Mouse (Mus musculus) MEL (cell line): ENCODE measurements around the gene Spock1. TPM values are rescaled to one million over a fixed set of nuclear protein-coding genes. Genes with fewer than 3 reads are reported as not detected.

Experiments used
- DNase-seq: peaks from one replicate; pipeline ENCODE4 v3.0.0; 2011; ENCODE audit warnings: low read depth, low spot score
- H3K27ac ChIP-seq: 2 replicates; pipeline ENCODE4 v1.5.1; 2012; ENCODE audit warnings: low read depth, mild to moderate bottlenecking, control low read depth, low read length, moderate library complexity; ENCODE audit not compliant: control insufficient read depth
- H3K27me3 ChIP-seq, 2 experiments: fragments of 150-350 bp in 1 of 2; sonication (generic) in 1 of 2; 2 replicates each; pipeline ENCODE4 v1.6.1; 2012; ENCODE audit warnings: low read length in 2 of 2, mild to moderate bottlenecking in 2 of 2, improper control_type of control experiment in 1 of 2, moderate library complexity in 1 of 2; ENCODE audit not compliant: insufficient read depth in 2 of 2, control insufficient read depth in 1 of 2
- H3K36me3 ChIP-seq, 2 experiments: 2 replicates each; pipeline ENCODE4 v1.6.1; 2012 to 2014; ENCODE audit warnings: low read length in 2 of 2, improper control_type of control experiment in 1 of 2, inconsistent platforms in 1 of 2, mild to moderate bottlenecking in 1 of 2; ENCODE audit not compliant: insufficient read depth in 2 of 2, control insufficient read depth in 1 of 2
- H3K4me1 ChIP-seq, 2 experiments: fragments of 150-350 bp in 1 of 2; sonication (generic) in 1 of 2; 2 replicates each; pipeline ENCODE4 v1.6.1; 2012; ENCODE audit warnings: low read length in 2 of 2, improper control_type of control experiment in 1 of 2, mild to moderate bottlenecking in 1 of 2; ENCODE audit not compliant: insufficient read depth in 2 of 2, control insufficient read depth in 1 of 2
- H3K4me3 ChIP-seq, 2 experiments: fragments of 150-350 bp in 1 of 2; sonication (generic) in 1 of 2; 2 replicates each; pipeline ENCODE4 v1.5.1; 2012; ENCODE audit warnings: low read depth in 2 of 2, low read length in 2 of 2, mild to moderate bottlenecking in 2 of 2, moderate library complexity in 2 of 2, control low read depth in 1 of 2, improper control_type of control experiment in 1 of 2; ENCODE audit not compliant: control insufficient read depth in 1 of 2, insufficient read depth in 1 of 2
- H3K79me2 ChIP-seq: 2 replicates; pipeline ENCODE4 v1.6.1; 2012; ENCODE audit warnings: mild to moderate bottlenecking, low read length, moderate library complexity; ENCODE audit not compliant: control insufficient read depth, poor library complexity, insufficient read depth
- H3K9ac ChIP-seq: 2 replicates; pipeline ENCODE4 v1.6.1; 2012; ENCODE audit warnings: low read depth, mild to moderate bottlenecking, control low read depth, low read length, moderate library complexity; ENCODE audit not compliant: control insufficient read depth, poor library complexity, severe bottlenecking
- H3K9me3 ChIP-seq: fragments of 150-350 bp; sonication (generic); replicated peaks from 2 replicates; pipeline ENCODE4 v1.6.1; 2012; ENCODE audit warnings: mild to moderate bottlenecking, low read length, improper control_type of control experiment, moderate library complexity; ENCODE audit not compliant: insufficient read depth
- BHLHE40 ChIP-seq: IDR thresholded peaks from 2 replicates; pipeline ENCODE4 v1.6.1; 2012; ENCODE audit warnings: low read depth, mild to moderate bottlenecking, inconsistent platforms, low read length, improper control_type of control experiment, borderline replicate concordance
- CHD2 ChIP-seq: IDR thresholded peaks from 2 replicates; pipeline ENCODE4 v1.6.1; 2011; ENCODE audit warnings: low read length, improper control_type of control experiment
- GABPA ChIP-seq: IDR thresholded peaks from 2 replicates; pipeline ENCODE4 v1.6.1; 2012; ENCODE audit warnings: low read depth, mild to moderate bottlenecking, inconsistent platforms, low read length, improper control_type of control experiment, moderate library complexity
- GATA1 ChIP-seq: IDR thresholded peaks from 2 replicates; pipeline ENCODE4 v1.6.1; 2011; ENCODE audit warnings: low read depth, low read length, improper control_type of control experiment
- HCFC1 ChIP-seq: IDR thresholded peaks from 2 replicates; pipeline ENCODE4 v1.6.1; 2012; ENCODE audit warnings: low read depth, mild to moderate bottlenecking, inconsistent platforms, low read length, improper control_type of control experiment, moderate library complexity
- JUND ChIP-seq: IDR thresholded peaks from 2 replicates; pipeline ENCODE4 v1.6.1; 2011; ENCODE audit warnings: low read depth, mild to moderate bottlenecking, improper control_type of control experiment, low read length
- KAT2A ChIP-seq: conservative IDR thresholded peaks from 2 replicates; pipeline ENCODE4 v1.6.1; 2012; ENCODE audit warnings: low read depth, low read length, improper control_type of control experiment, inconsistent platforms
- MAFK ChIP-seq: IDR thresholded peaks from 2 replicates; pipeline ENCODE4 v1.6.1; 2011; ENCODE audit warnings: low read depth, mild to moderate bottlenecking, low read length, improper control_type of control experiment, borderline replicate concordance
- MAX ChIP-seq: IDR thresholded peaks from 2 replicates; pipeline ENCODE4 v1.6.1; 2011; ENCODE audit warnings: low read length, improper control_type of control experiment
- MAZ ChIP-seq: IDR thresholded peaks from 2 replicates; pipeline ENCODE4 v1.6.1; 2012; ENCODE audit warnings: low read depth, mild to moderate bottlenecking, inconsistent platforms, low read length, improper control_type of control experiment
- MEF2A ChIP-seq: IDR thresholded peaks from 2 replicates; pipeline ENCODE4 v1.6.1; 2014; ENCODE audit warnings: low read depth, mild to moderate bottlenecking, inconsistent platforms, low read length, improper control_type of control experiment; ENCODE audit not compliant: poor library complexity, insufficient replicate concordance, severe bottlenecking; ENCODE audit errors: extremely low read depth
- MXI1 ChIP-seq: IDR thresholded peaks from 2 replicates; pipeline ENCODE4 v1.6.1; 2011; ENCODE audit warnings: mild to moderate bottlenecking, low read depth, low read length, improper control_type of control experiment
- POLR2A ChIP-seq, 2 experiments: IDR thresholded peaks; 2 replicates each; pipeline ENCODE4 v1.6.1; 2011 to 2012; ENCODE audit warnings: low read length in 2 of 2, mild to moderate bottlenecking in 2 of 2, control low read depth in 1 of 2, improper control_type of control experiment in 1 of 2, low read depth in 1 of 2, moderate library complexity in 1 of 2; ENCODE audit not compliant: control insufficient read depth in 1 of 2, insufficient read depth in 1 of 2, poor library complexity in 1 of 2
- POLR2AphosphoS5 ChIP-seq: IDR thresholded peaks from 2 replicates; pipeline ENCODE4 v1.6.1; 2012; ENCODE audit warnings: low read depth, borderline replicate concordance, mild to moderate bottlenecking, inconsistent platforms, low read length, moderate library complexity, mixed read lengths
- RAD21 ChIP-seq: IDR thresholded peaks from 2 replicates; pipeline ENCODE4 v1.6.1; 2011; ENCODE audit warnings: mild to moderate bottlenecking, low read depth, low read length, improper control_type of control experiment
- RCOR1 ChIP-seq: IDR thresholded peaks from 2 replicates; pipeline ENCODE4 v1.6.1; 2012; ENCODE audit warnings: low read depth, mild to moderate bottlenecking, inconsistent platforms, low read length, improper control_type of control experiment
- SIN3A ChIP-seq: IDR thresholded peaks from 2 replicates; pipeline ENCODE4 v1.6.1; 2012; ENCODE audit warnings: low read length, improper control_type of control experiment, inconsistent platforms
- SMC3 ChIP-seq: IDR thresholded peaks from 2 replicates; pipeline ENCODE4 v1.6.1; 2011; ENCODE audit warnings: low read depth, low read length, improper control_type of control experiment
- TAL1 ChIP-seq: IDR thresholded peaks from 2 replicates; pipeline ENCODE4 v1.6.1; 2012; ENCODE audit warnings: mild to moderate bottlenecking, inconsistent platforms, low read length, moderate library complexity, mixed read lengths
- TBP ChIP-seq: IDR thresholded peaks from 2 replicates; pipeline ENCODE4 v1.8.0; 2011; ENCODE audit warnings: low read depth, low read length, improper control_type of control experiment
- TCF12 ChIP-seq: IDR thresholded peaks from 2 replicates; pipeline ENCODE4 v1.6.1; 2014; ENCODE audit warnings: low read depth, mild to moderate bottlenecking, inconsistent platforms, low read length, improper control_type of control experiment, moderate library complexity
- USF1 ChIP-seq: IDR thresholded peaks from 2 replicates; pipeline ENCODE4 v1.6.1; 2014; ENCODE audit warnings: low read depth, mild to moderate bottlenecking, inconsistent platforms, low read length, improper control_type of control experiment, moderate library complexity
- ZC3H11A ChIP-seq: IDR thresholded peaks from 2 replicates; pipeline ENCODE4 v1.6.1; 2012; ENCODE audit warnings: low read depth, mild to moderate bottlenecking, inconsistent platforms, low read length, improper control_type of control experiment
- ZKSCAN1 ChIP-seq: IDR thresholded peaks from 2 replicates; pipeline ENCODE4 v1.6.1; 2012; ENCODE audit warnings: low read depth, mild to moderate bottlenecking, inconsistent platforms, low read length, improper control_type of control experiment, moderate library complexity
- ZNF384 ChIP-seq: IDR thresholded peaks from 2 replicates; pipeline ENCODE4 v1.6.1; 2012; ENCODE audit warnings: low read depth, mild to moderate bottlenecking, inconsistent platforms, low read length, improper control_type of control experiment
- polyA plus RNA-seq, 2 experiments: library from polyadenylated mRNA; stranded (reverse) in 1 of 2; unstranded in 1 of 2; fragments of >175 nt in 1 of 2; fragments of >200 nt in 1 of 2; gene quantifications; 2 replicates each; pipeline versions ENCODE4 v1.2.1 to v1.2.4; 2012; ENCODE audit warnings: low replicate concordance in 2 of 2, low read depth in 1 of 2; ENCODE audit not compliant: insufficient read length in 2 of 2, insufficient read depth in 1 of 2, missing spikeins in 1 of 2
- total RNA-seq: library from RNA; depleted of rRNA; stranded (reverse); fragments of 300-350 nt; gene quantifications from 2 replicates; pipeline ENCODE4 v1.2.3, GENCODE M21; 2012

The Spock1 gene
- total and polyA plus RNA-seq, 3 experiments = not detected

DNA sequence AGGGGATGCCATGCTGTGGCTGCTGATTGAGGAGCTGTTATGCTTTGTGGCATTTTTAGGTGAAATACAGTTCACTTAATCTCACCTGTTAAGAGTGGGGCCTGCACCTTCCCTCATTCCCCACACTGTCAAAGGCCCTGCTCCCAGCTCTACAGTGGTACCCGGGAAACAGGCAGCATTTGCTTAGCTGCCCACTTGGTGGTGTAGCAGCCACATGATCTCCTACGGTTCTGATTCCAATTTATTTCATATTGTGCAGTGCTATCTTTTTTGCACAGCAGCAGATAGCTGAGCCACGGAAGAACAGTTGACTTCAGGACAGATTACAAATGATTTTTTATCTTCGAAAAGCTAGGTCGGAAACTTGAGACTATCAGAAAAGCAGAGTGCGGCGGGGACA is 406.6 kb downstream of the Spock1 start:
- H3K9me3 ChIP-seq = no peaks in the 10 kb centered on the region
- H3K79me2 ChIP-seq = no peaks in the 10 kb centered on the region
- no peaks in the 10 kb centered on the region for H3K4me1 ChIP-seq
- no peak overlapping the region for H3K9ac ChIP-seq
- no peak for TF ChIP-seq TCF12
- no peak for TF ChIP-seq MAX
- TF ChIP-seq HCFC1 = no peak
- TF ChIP-seq USF1 = no peak
- TF ChIP-seq TAL1 = no peak
- TF ChIP-seq RAD21 = no peak
- no peak for TF ChIP-seq SMC3
- TF ChIP-seq JUND = no peak
- no peak for TF ChIP-seq POLR2AphosphoS5
- TF ChIP-seq TBP = no peak
- no peak for TF ChIP-seq MEF2A
- no peak for TF ChIP-seq SIN3A
- TF ChIP-seq GABPA = no peak
- H3K27me3 ChIP-seq = no peaks in the 10 kb centered on the region
- no peak overlapping the region for H3K27ac ChIP-seq
- H3K36me3 ChIP-seq = no peaks in the 10 kb centered on the region
- no peak overlapping the region for H3K4me3 ChIP-seq
- DNase-seq = no peak

GRCm38 (mm10) chr13:57496778-57497177 is 411.4 kb downstream of the Spock1 start:
- no peak for DNase-seq
- H3K9ac ChIP-seq = no peak overlapping the region
- H3K4me1 ChIP-seq = no peaks in the 10 kb centered on the region
- no peaks in the 10 kb centered on the region for H3K79me2 ChIP-seq
- no peak for TF ChIP-seq RCOR1
- TF ChIP-seq MAFK = no peak
- TF ChIP-seq CHD2 = no peak
- no peak for TF ChIP-seq GATA1
- TF ChIP-seq POLR2A (IDR thresholded peaks at IDR 0.05; ENCODE audit: control insufficient read depth in 1 of 2, insufficient read depth in 1 of 2, low read depth in 1 of 2, low read length in 2 of 2, poor library complexity in 1 of 2) = no peak
- no peak for TF ChIP-seq MAZ
- TF ChIP-seq ZKSCAN1 = no peak
- no peak for TF ChIP-seq MAX
- TF ChIP-seq BHLHE40 = no peak
- no peak for TF ChIP-seq TAL1
- TF ChIP-seq ZNF384 = no peak
- no peak for TF ChIP-seq MXI1
- no peak for TF ChIP-seq KAT2A
- TF ChIP-seq ZC3H11A = no peak
- H3K4me3 ChIP-seq = no peak overlapping the region
- H3K9me3 ChIP-seq = no peaks in the 10 kb centered on the region
- H3K27me3 ChIP-seq = no peaks in the 10 kb centered on the region
- no peaks in the 10 kb centered on the region for H3K36me3 ChIP-seq
- H3K27ac ChIP-seq = no peak overlapping the region
